Mouse (Mus musculus) cerebellum, postnatal 4 days (tissue): ENCODE measurements around the gene Rnf43.

ENCODE experiments used
- DNase-seq, 2 experiments: peaks; one replicate each; pipeline ENCODE4 v3.0.0; 2022; ENCODE audit warnings: low spot score in 2 of 2, mixed read lengths in 1 of 2

The Rnf43 gene

GRCm38 (mm10) chr11:87745632-87746555, 83.4 kb downstream of the Rnf43 start:
- DNase-seq = no peak

GRCm38 (mm10) chr11:87747312-87747711, 84.8 kb downstream of the Rnf43 start:
- no peak for DNase-seq

- no peak for DNase-seq
Measured at GRCm38 (mm10) chr11:87747716-87748115, 85.2 kb downstream of the Rnf43 start.

- DNase-seq = no peak
Measured at GRCm38 (mm10) chr11:87748132-87749119, 85.9 kb downstream of the Rnf43 start.

- no peak for DNase-seq
Measured at GRCm38 (mm10) chr11:87749192-87750042, 86.9 kb downstream of the Rnf43 start.

- DNase-seq = no peak
Measured at GRCm38 (mm10) chr11:87750043-87750421, 87.5 kb downstream of the Rnf43 start.

GRCm38 (mm10) chr11:87750521-87750920, 88.0 kb downstream of the Rnf43 start:
- no peak for DNase-seq

GRCm38 (mm10) chr11:87751031-87751430, 88.5 kb downstream of the Rnf43 start:
- no peak for DNase-seq

GRCm38 (mm10) chr11:87751491-87751966, 89.0 kb downstream of the Rnf43 start:
- DNase-seq = no peak

- no peak for DNase-seq
Measured at GRCm38 (mm10) chr11:87752307-87752706, 89.8 kb downstream of the Rnf43 start.

- no peak for DNase-seq
Measured at GRCm38 (mm10) chr11:87753255-87753654, 90.7 kb downstream of the Rnf43 start.

- no peak for DNase-seq
Measured at GRCm38 (mm10) chr11:87753891-87754501, 91.5 kb downstream of the Rnf43 start.

- no peak for DNase-seq
Measured at GRCm38 (mm10) chr11:87754603-87755002, 92.1 kb downstream of the Rnf43 start.

GRCm38 (mm10) chr11:87755360-87756017, 93.0 kb downstream of the Rnf43 start:
- no peak for DNase-seq

- no peak for DNase-seq
Measured at GRCm38 (mm10) chr11:87756251-87756820, 93.8 kb downstream of the Rnf43 start.

- DNase-seq = no peak
Measured at GRCm38 (mm10) chr11:87757001-87757954, 94.8 kb downstream of the Rnf43 start.

GRCm38 (mm10) chr11:87758161-87758911, 95.8 kb downstream of the Rnf43 start:
- no peak for DNase-seq
